Mouse (Mus musculus): ENCODE measurements around the gene Pygm. TPM values are rescaled to one million over a fixed set of nuclear protein-coding genes. Genes with fewer than 3 reads are reported as not detected.
A peak's percentile ranks its signal among the peaks of the same experiment; 100 is the strongest.

Gene Pygm
- polyA plus RNA-seq, 1 experiment from 2014 or later: 1.6 TPM

- no peak overlapping the region for H3K9ac ChIP-seq (ENCODE audit: low read depth, low read length)
- no peaks in the 10 kb centered on the region for H3K36me3 ChIP-seq (ENCODE audit: control insufficient read depth, insufficient read depth, low read length)
- H3K9me3 ChIP-seq (ENCODE audit: control insufficient read depth, low read length): no peaks in the 10 kb centered on the region
- 81% methylated on average over 7 of the region's 7 CpGs for WGBS
- H3K4me3 ChIP-seq (ENCODE audit: low read depth, low read length): no peak overlapping the region
- no peak overlapping the region for H3K4me2 ChIP-seq (replicated peaks; ENCODE audit: low read depth, low read length)
- no peak overlapping the region for H3K27ac ChIP-seq (ENCODE audit: low read depth, low read length)
- DNase-seq (ENCODE audit: low spot score) (no peak), ATAC-seq (ENCODE audit: low FRiP score) (no peak)
- H3K27me3 ChIP-seq (ENCODE audit: control insufficient read depth, insufficient read depth, low read length): peaks cover 43% of the 10 kb centered on the region
- H3K4me1 ChIP-seq (replicated peaks; ENCODE audit: control insufficient read depth, insufficient read depth, low read length): peaks cover 17% of the 10 kb centered on the region
These were observed 37.8 kb downstream of the Pygm start for GRCm38 (mm10) chr19:6422014-6422413.

GRCm38 (mm10) chr19:6423241-6423640, 39.0 kb downstream of the Pygm start:
- Histone ChIP-seq H3K27ac (ENCODE audit: low read depth, low read length) (no peak overlapping the region), H3K36me3 (ENCODE audit: control insufficient read depth, insufficient read depth, low read length) (no peaks in the 10 kb centered on the region), H3K4me2 (replicated peaks; ENCODE audit: low read depth, low read length) (no peak overlapping the region), H3K9me3 (ENCODE audit: control insufficient read depth, low read length) (no peaks in the 10 kb centered on the region), H3K9ac (ENCODE audit: low read depth, low read length) (no peak overlapping the region), H3K4me3 (ENCODE audit: low read depth, low read length) (no peak overlapping the region), H3K4me1 (replicated peaks; ENCODE audit: control insufficient read depth, insufficient read depth, low read length) (peaks cover 15% of the 10 kb centered on the region), H3K27me3 (ENCODE audit: control insufficient read depth, insufficient read depth, low read length) (peaks cover 56% of the 10 kb centered on the region)
- ATAC-seq (ENCODE audit: low FRiP score) (no peak), DNase-seq (ENCODE audit: low spot score) (no peak)
- WGBS: 86% methylated on average over 16 of the region's 16 CpGs

- DNase-seq (ENCODE audit: low spot score): no peak
- H3K4me1 ChIP-seq (replicated peaks; ENCODE audit: control insufficient read depth, insufficient read depth, low read length): peaks cover 22% of the 10 kb centered on the region
- no peak for ATAC-seq (ENCODE audit: low FRiP score)
- H3K27ac ChIP-seq (ENCODE audit: low read depth, low read length): no peak overlapping the region
- WGBS: 64% methylated on average over 8 of the region's 8 CpGs
- H3K36me3 ChIP-seq (ENCODE audit: control insufficient read depth, insufficient read depth, low read length): no peaks in the 10 kb centered on the region
- H3K9ac ChIP-seq (ENCODE audit: low read depth, low read length): no peak overlapping the region
- H3K4me3 ChIP-seq (ENCODE audit: low read depth, low read length): no peak overlapping the region
- H3K4me2 ChIP-seq (replicated peaks; ENCODE audit: low read depth, low read length): no peak overlapping the region
- H3K27me3 ChIP-seq (ENCODE audit: control insufficient read depth, insufficient read depth, low read length): peaks cover 60% of the 10 kb centered on the region
- no peaks in the 10 kb centered on the region for H3K9me3 ChIP-seq (ENCODE audit: control insufficient read depth, low read length)
These were observed 40.1 kb downstream of the Pygm start for GRCm38 (mm10) chr19:6424137-6424881.

- DNase-seq (ENCODE audit: low spot score) (no peak), ATAC-seq (ENCODE audit: low FRiP score) (no peak; the same call in 1 of the 2 replicates)
- Histone ChIP-seq H3K9ac (ENCODE audit: low read depth, low read length) (no peak overlapping the region), H3K9me3 (ENCODE audit: control insufficient read depth, low read length) (no peaks in the 10 kb centered on the region), H3K4me3 (ENCODE audit: low read depth, low read length) (no peak overlapping the region), H3K27ac (ENCODE audit: low read depth, low read length) (peak overlapping the region; percentile 42; the same call in 1 of the 2 replicates), H3K36me3 (ENCODE audit: control insufficient read depth, insufficient read depth, low read length) (no peaks in the 10 kb centered on the region), H3K4me2 (replicated peaks; ENCODE audit: low read depth, low read length) (no peak overlapping the region), H3K4me1 (replicated peaks; ENCODE audit: control insufficient read depth, insufficient read depth, low read length) (peaks cover 22% of the 10 kb centered on the region), H3K27me3 (ENCODE audit: control insufficient read depth, insufficient read depth, low read length) (peaks cover 58% of the 10 kb centered on the region)
- WGBS: 43% methylated on average over 5 of the region's 5 CpGs
These were observed 41.4 kb downstream of the Pygm start for GRCm38 (mm10) chr19:6425595-6425994.

GRCm38 (mm10) chr19:6426703-6427500, 42.7 kb downstream of the Pygm start:
- 21% methylated on average over 13 of the region's 13 CpGs for WGBS
- DNase-seq (ENCODE audit: low spot score) (peak; percentile 70), ATAC-seq (ENCODE audit: low FRiP score) (no peak)
- H3K4me2 ChIP-seq (replicated peaks; ENCODE audit: low read depth, low read length): no peak overlapping the region
- peaks cover 53% of the 10 kb centered on the region for H3K27me3 ChIP-seq (ENCODE audit: control insufficient read depth, insufficient read depth, low read length)
- no peak overlapping the region for H3K27ac ChIP-seq (ENCODE audit: low read depth, low read length)
- no peaks in the 10 kb centered on the region for H3K36me3 ChIP-seq (ENCODE audit: control insufficient read depth, insufficient read depth, low read length)
- no peaks in the 10 kb centered on the region for H3K9me3 ChIP-seq (ENCODE audit: control insufficient read depth, low read length)
- H3K9ac ChIP-seq (ENCODE audit: low read depth, low read length): no peak overlapping the region
- H3K4me3 ChIP-seq (ENCODE audit: low read depth, low read length): no peak overlapping the region
- peaks cover 22% of the 10 kb centered on the region for H3K4me1 ChIP-seq (replicated peaks; ENCODE audit: control insufficient read depth, insufficient read depth, low read length)

- no peaks in the 10 kb centered on the region for H3K9me3 ChIP-seq (ENCODE audit: control insufficient read depth, low read length)
- ATAC-seq (ENCODE audit: low FRiP score) (0 out of 2 replicates have a peak, but pooled peaks have one; percentile 12), DNase-seq (ENCODE audit: low spot score) (peak; percentile 61)
- under 1% methylated on average over 72 of the region's 94 CpGs for WGBS
- no peak overlapping the region for H3K27ac ChIP-seq (ENCODE audit: low read depth, low read length)
- H3K4me1 ChIP-seq (replicated peaks; ENCODE audit: control insufficient read depth, insufficient read depth, low read length): peaks cover 22% of the 10 kb centered on the region
- peaks cover 50% of the 10 kb centered on the region for H3K27me3 ChIP-seq (ENCODE audit: control insufficient read depth, insufficient read depth, low read length)
- H3K4me2 ChIP-seq (replicated peaks; ENCODE audit: low read depth, low read length): peak overlapping the region; percentile 59
- peak overlapping the region; percentile 34 for H3K4me3 ChIP-seq (ENCODE audit: low read depth, low read length)
- H3K36me3 ChIP-seq (ENCODE audit: control insufficient read depth, insufficient read depth, low read length): no peaks in the 10 kb centered on the region
- H3K9ac ChIP-seq (ENCODE audit: low read depth, low read length): no peak overlapping the region; the same call in 1 of the 2 replicates
These were observed 43.6 kb downstream of the Pygm start for GRCm38 (mm10) chr19:6427653-6428434.

GRCm38 (mm10) chr19:6428501-6429200, 44.5 kb downstream of the Pygm start:
- Histone ChIP-seq H3K9ac (ENCODE audit: low read depth, low read length) (no peak overlapping the region; the same call in 1 of the 2 replicates), H3K27ac (ENCODE audit: low read depth, low read length) (no peak overlapping the region), H3K36me3 (ENCODE audit: control insufficient read depth, insufficient read depth, low read length) (no peaks in the 10 kb centered on the region), H3K4me1 (replicated peaks; ENCODE audit: control insufficient read depth, insufficient read depth, low read length) (peaks cover 22% of the 10 kb centered on the region), H3K9me3 (ENCODE audit: control insufficient read depth, low read length) (no peaks in the 10 kb centered on the region), H3K27me3 (ENCODE audit: control insufficient read depth, insufficient read depth, low read length) (peaks cover 50% of the 10 kb centered on the region), H3K4me2 (replicated peaks; ENCODE audit: low read depth, low read length) (peak overlapping the region; percentile 59), H3K4me3 (ENCODE audit: low read depth, low read length) (peak overlapping the region; percentile 34)
- WGBS: 2% methylated on average over 60 of the region's 60 CpGs
- peak; percentile 75 for DNase-seq (ENCODE audit: low spot score)
- ATAC-seq (ENCODE audit: low FRiP score): peak; percentile 73

GRCm38 (mm10) chr19:6443016-6443415, 58.8 kb downstream of the Pygm start:
- no peak overlapping the region for H3K27ac ChIP-seq (ENCODE audit: low read depth, low read length)
- no peak overlapping the region for H3K9ac ChIP-seq (ENCODE audit: low read depth, low read length)
- no peak for ATAC-seq (ENCODE audit: low FRiP score)
- no peaks in the 10 kb centered on the region for H3K9me3 ChIP-seq (ENCODE audit: control insufficient read depth, low read length)
- no peak for DNase-seq (ENCODE audit: low spot score)
- H3K36me3 ChIP-seq (ENCODE audit: control insufficient read depth, insufficient read depth, low read length): no peaks in the 10 kb centered on the region
- peaks cover 19% of the 10 kb centered on the region for H3K4me1 ChIP-seq (replicated peaks; ENCODE audit: control insufficient read depth, insufficient read depth, low read length)
- no peak overlapping the region for H3K4me3 ChIP-seq (ENCODE audit: low read depth, low read length)
- WGBS: 68% methylated on average over 10 of the region's 10 CpGs
- H3K27me3 ChIP-seq (ENCODE audit: control insufficient read depth, insufficient read depth, low read length): no peaks in the 10 kb centered on the region
- no peak overlapping the region for H3K4me2 ChIP-seq (replicated peaks; ENCODE audit: low read depth, low read length)
